Mouse (Mus musculus) gastrocnemius, postnatal 14 days (tissue): ENCODE results near the gene Olfr1238. TPM values are rescaled to one million over a fixed set of nuclear protein-coding genes. Genes with fewer than 3 reads are reported as not detected.

ENCODE experiments used
- DNase-seq: peaks from one replicate; pipeline ENCODE4 v3.0.0; 2021; ENCODE audit warnings: mixed read lengths
- intact Hi-C: fragments of 180-260 bp; cut with DNase I; formaldehyde crosslinking; loops from one replicate; pipeline ENCODE4 v1.15.1; 2025; ENCODE audit warnings: low total_unique reads
- long read RNA-seq, 2 experiments: library from polyadenylated mRNA; stranded (forward); transcript quantifications; one replicate each; pipeline ENCODE4 v2.0.0; 2021
- total RNA-seq, 2 experiments: library from RNA; stranded (reverse); gene quantifications; 2 replicates each; pipeline ENCODE4 v1.2.3; 2021

Olfr1238 gene
- total RNA-seq, result not detected
- long read RNA-seq, experiment 1, result 0 reads
- long read RNA-seq, experiment 2, result 0 reads

- DNase-seq, result no peak
- intact Hi-C loops, result no loop called here
Measured at GRCm38 (mm10) chr2:89409576-89409975, at the start of gene Olfr1238. Olfr1238 (minus strand) TSS chr2:89409676.

- no peak for DNase-seq
- intact Hi-C loops, result no loop called here
Measured at GRCm38 (mm10) chr2:89442900-89443299, 33.4 kb upstream of the Olfr1238 start, which contains the start of gene Olfr1240. Olfr1240 (minus strand) TSS chr2:89443000.

- DNase-seq, result no peak
- intact Hi-C loops, result no loop called here
Measured at GRCm38 (mm10) chr2:89420307-89420706, 10.8 kb upstream of the Olfr1238 start, which contains the start of gene Olfr1239. Olfr1239 (minus strand) TSS chr2:89420407.

GRCm38 (mm10) chr2:89414557-89414956 is 5.1 kb upstream of the Olfr1238 start:
- intact Hi-C loops, result no loop called here
- DNase-seq, result no peak

DNA sequence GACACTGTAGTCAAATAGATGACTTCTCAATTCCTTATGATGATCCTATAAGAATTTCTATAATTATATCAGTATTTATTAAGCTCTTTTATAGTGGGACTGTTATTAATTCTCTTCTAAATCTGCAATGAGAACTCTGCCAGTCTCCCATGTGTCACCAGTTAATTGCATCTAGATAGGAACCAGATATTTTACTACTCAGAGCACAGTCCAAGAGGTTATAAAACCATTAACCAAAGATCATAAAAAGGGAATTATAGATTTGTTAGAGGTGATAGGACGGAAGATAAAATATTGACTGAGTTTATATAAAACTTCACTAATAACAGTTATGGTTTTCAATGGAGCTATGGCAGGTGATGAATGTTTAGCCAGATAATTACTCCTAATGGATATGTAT is 8.6 kb downstream of the Olfr1238 start:
- intact Hi-C loops, result no loop called here
- no peak for DNase-seq

GRCm38 (mm10) chr2:89364765-89365164 is 44.7 kb downstream of the Olfr1238 start, which contains the start of gene Olfr1234:
Olfr1234 (minus strand) TSS chr2:89364865.
- intact Hi-C loops, result no loop called here

More at GRCm38 (mm10) chr2:89364765-89365164, 44.7 kb downstream of the Olfr1238 start, which contains the start of gene Olfr1234:
- DNase-seq, result no peak

Other genes starting within 250 kb of the Olfr1238 start
- not detected for gene Olfr1224-ps1, start 245.6 kb downstream of the Olfr1238 start, total RNA-seq
- gene Olfr1225, start 235.0 kb downstream of the Olfr1238 start, total RNA-seq, result not detected
- gene Olfr1226, start 209.6 kb downstream of the Olfr1238 start, total RNA-seq, result not detected
- gene Olfr1228, start 155.6 kb downstream of the Olfr1238 start, total RNA-seq, result not detected
- gene Olfr1229, start 121.7 kb downstream of the Olfr1238 start, total RNA-seq, result not detected
- not detected for gene Olfr1230, start 112.4 kb downstream of the Olfr1238 start, total RNA-seq
- gene Olfr1231, start 102.6 kb downstream of the Olfr1238 start, total RNA-seq, result not detected
- gene Olfr1232, start 80.0 kb downstream of the Olfr1238 start, total RNA-seq, result not detected
- not detected for gene Olfr1233, start 67.3 kb downstream of the Olfr1238 start, total RNA-seq
- gene Olfr1234, start 44.8 kb downstream of the Olfr1238 start, total RNA-seq, result not detected
- gene Olfr1239, start 10.7 kb upstream of the Olfr1238 start, total RNA-seq, result not detected
- not detected for gene Olfr1240, start 33.3 kb upstream of the Olfr1238 start, total RNA-seq
- gene Olfr1241, start 77.5 kb upstream of the Olfr1238 start, total RNA-seq, result not detected
- gene Olfr1242, start 88.7 kb upstream of the Olfr1238 start, total RNA-seq, result not detected
- not detected for gene Olfr1243, start 121.8 kb upstream of the Olfr1238 start, total RNA-seq
- gene Olfr1245, start 168.8 kb upstream of the Olfr1238 start, total RNA-seq, result not detected
- gene Olfr1246, start 183.5 kb upstream of the Olfr1238 start, total RNA-seq, result not detected
- gene Olfr1247, start 204.5 kb upstream of the Olfr1238 start, total RNA-seq, result not detected
- gene Olfr1248, start 208.6 kb upstream of the Olfr1238 start, total RNA-seq, result not detected
- gene Olfr1249, start 225.3 kb upstream of the Olfr1238 start, total RNA-seq, result not detected